Mouse (Mus musculus) midbrain, embryonic 12.5 days (tissue): ENCODE results near the gene Arhgap8. TPM values are rescaled to one million over a fixed set of nuclear protein-coding genes. Genes with fewer than 3 reads are reported as not detected.
"Not testable (repeated sequence)": the region's sequence is repeated elsewhere in the genome, so short reads cannot be mapped to it uniquely, and the experiment has no call there.

Experiments used
- ATAC-seq: fragments of 200-750 bp; cut with Nextera tagmentation; 2 replicates; pipeline ENCODE4 v1.8.0; 2017; ENCODE audit warnings: low read depth, moderate TSS enrichment, moderate library complexity; ENCODE audit not compliant: low FRiP score
- H3K27ac ChIP-seq: fragments of 300-500 bp; sonication (generic); replicated peaks from 2 replicates; pipeline ENCODE4 v1.5.1; 2016; ENCODE audit warnings: mild to moderate bottlenecking
- H3K27me3 ChIP-seq: fragments of 300-500 bp; sonication (generic); 2 replicates; pipeline ENCODE4 v1.6.1; 2016; ENCODE audit warnings: mild to moderate bottlenecking
- H3K36me3 ChIP-seq: fragments of 300-500 bp; sonication (generic); 2 replicates; pipeline ENCODE4 v1.6.1; 2016
- H3K4me1 ChIP-seq: fragments of 300-500 bp; sonication (generic); 2 replicates; pipeline ENCODE4 v1.6.1; 2016
- H3K4me2 ChIP-seq: fragments of 300-500 bp; sonication (generic); replicated peaks from 2 replicates; pipeline ENCODE4 v1.6.1; 2016; ENCODE audit warnings: mild to moderate bottlenecking, moderate library complexity
- H3K4me3 ChIP-seq: fragments of 300-500 bp; sonication (generic); 2 replicates; pipeline ENCODE4 v1.5.1; 2016; ENCODE audit warnings: mild to moderate bottlenecking
- H3K9ac ChIP-seq: fragments of 300-500 bp; sonication (generic); replicated peaks from 2 replicates; pipeline ENCODE4 v1.6.1; 2016; ENCODE audit warnings: mild to moderate bottlenecking, moderate library complexity
- H3K9me3 ChIP-seq: fragments of 300-500 bp; sonication (generic); 2 replicates; pipeline ENCODE4 v1.6.1; 2016; ENCODE audit warnings: mild to moderate bottlenecking
- WGBS: fragments of 180-500 bp; shearing (Covaris S2); methylation state at CpG from one replicate; pipeline ENCODE4 v1.1.7; 2016; 5-methylcytosine and 5-hydroxymethylcytosine counted together
- polyA plus RNA-seq: library from polyadenylated mRNA; unstranded; fragments of >200 nt; fragmentation: Nextera tagmentation; extraction: Ambion mirVana; gene quantifications from 2 replicates; pipeline ENCODE4 v1.2.1, GENCODE M21; 2016

Arhgap8 gene
- polyA plus RNA-seq, 1 experiment from 2014 or later = 1.4 TPM

- H3K9me3 ChIP-seq = no peaks in the 10 kb centered on the region
- no peak overlapping the region for H3K27ac ChIP-seq
- no peak overlapping the region for H3K9ac ChIP-seq
- no peak overlapping the region for H3K4me3 ChIP-seq
- H3K4me2 ChIP-seq = no peak overlapping the region
- H3K27me3 ChIP-seq = no peaks in the 10 kb centered on the region
- no peak for ATAC-seq
- H3K36me3 ChIP-seq = no peaks in the 10 kb centered on the region
- no peaks in the 10 kb centered on the region for H3K4me1 ChIP-seq
- WGBS = 25% methylated on average over 3 of the region's 3 CpGs
These were observed 23.5 kb downstream of the Arhgap8 start for GRCm38 (mm10) chr15:84743347-84743746.

GRCm38 (mm10) chr15:84744308-84744707 lies 24.5 kb downstream of the Arhgap8 start:
- no peak overlapping the region for H3K4me3 ChIP-seq
- no peaks in the 10 kb centered on the region for H3K27me3 ChIP-seq
- no peak overlapping the region for H3K27ac ChIP-seq
- H3K9me3 ChIP-seq = no peaks in the 10 kb centered on the region
- no peak overlapping the region for H3K9ac ChIP-seq
- WGBS = 19% methylated on average over 2 of the region's 2 CpGs
- H3K4me2 ChIP-seq = no peak overlapping the region
- no peaks in the 10 kb centered on the region for H3K4me1 ChIP-seq
- H3K36me3 ChIP-seq = no peaks in the 10 kb centered on the region
- no peak for ATAC-seq

- Histone ChIP-seq H3K27ac (no peak overlapping the region), H3K4me3 (no peak overlapping the region), H3K9me3 (no peaks in the 10 kb centered on the region), H3K27me3 (no peaks in the 10 kb centered on the region), H3K4me2 (no peak overlapping the region), H3K36me3 (no peaks in the 10 kb centered on the region), H3K9ac (no peak overlapping the region), H3K4me1 (no peaks in the 10 kb centered on the region)
- ATAC-seq = no peak
- WGBS = 91% methylated on average over 4 of the region's 4 CpGs
These were observed 26.0 kb downstream of the Arhgap8 start for GRCm38 (mm10) chr15:84745831-84746230.

- H3K4me3 ChIP-seq = no peak overlapping the region
These were observed 35.1 kb downstream of the Arhgap8 start for GRCm38 (mm10) chr15:84754987-84755386.

GRCm38 (mm10) chr15:84756426-84756825 lies 36.6 kb downstream of the Arhgap8 start:
- peaks cover 31% of the 10 kb centered on the region for H3K27me3 ChIP-seq
- H3K27ac ChIP-seq = peak overlapping the region; percentile 32; the same call in 1 of the 2 replicates
- no peak overlapping the region; the same call in 1 of the 2 replicates for H3K9ac ChIP-seq
- no peaks in the 10 kb centered on the region for H3K36me3 ChIP-seq
- WGBS = under 1% methylated on average over 22 of the region's 22 CpGs
- peak overlapping the region; percentile 67 for H3K4me2 ChIP-seq
- H3K4me3 ChIP-seq = peak overlapping the region; percentile 36
- ATAC-seq = peak; percentile 24; the same call in 1 of the 2 replicates
- H3K4me1 ChIP-seq = peaks cover 28% of the 10 kb centered on the region
- H3K9me3 ChIP-seq = no peaks in the 10 kb centered on the region

More at GRCm38 (mm10) chr15:84754987-84755386, 35.1 kb downstream of the Arhgap8 start:
- H3K27me3 ChIP-seq = peaks cover 31% of the 10 kb centered on the region
- H3K4me2 ChIP-seq = no peak overlapping the region
- WGBS = 14% methylated on average over 3 of the region's 3 CpGs
- ATAC-seq = peak; percentile 60
- peaks cover 28% of the 10 kb centered on the region for H3K4me1 ChIP-seq
- no peaks in the 10 kb centered on the region for H3K9me3 ChIP-seq
- H3K27ac ChIP-seq = no peak overlapping the region
- H3K9ac ChIP-seq = no peak overlapping the region
- no peaks in the 10 kb centered on the region for H3K36me3 ChIP-seq

GRCm38 (mm10) chr15:84758493-84758892 lies 38.6 kb downstream of the Arhgap8 start:
- no peak overlapping the region for H3K4me3 ChIP-seq
- 26% methylated on average over 4 of the region's 4 CpGs for WGBS
- H3K36me3 ChIP-seq = no peaks in the 10 kb centered on the region
- ATAC-seq = no peak
- no peak overlapping the region for H3K27ac ChIP-seq
- H3K4me2 ChIP-seq = no peak overlapping the region
- no peak overlapping the region for H3K9ac ChIP-seq
- peaks cover 31% of the 10 kb centered on the region for H3K27me3 ChIP-seq
- H3K9me3 ChIP-seq = no peaks in the 10 kb centered on the region
- H3K4me1 ChIP-seq = peaks cover 33% of the 10 kb centered on the region

GRCm38 (mm10) chr15:84762712-84763422 lies 43.0 kb downstream of the Arhgap8 start:
- H3K9me3 ChIP-seq = no peaks in the 10 kb centered on the region
- no peak overlapping the region for H3K4me2 ChIP-seq
- H3K9ac ChIP-seq = no peak overlapping the region
- ATAC-seq = peak; percentile 52; the same call in 1 of the 2 replicates
- H3K4me3 ChIP-seq = no peak overlapping the region
- 62% methylated on average over 8 of the region's 8 CpGs for WGBS
- peaks cover 16% of the 10 kb centered on the region; the same call in 1 of the 2 replicates for H3K4me1 ChIP-seq
- peak overlapping the region; percentile 35; the same call in 1 of the 2 replicates for H3K27ac ChIP-seq
- H3K27me3 ChIP-seq = peaks cover 11% of the 10 kb centered on the region
- no peaks in the 10 kb centered on the region for H3K36me3 ChIP-seq

- no peak for ATAC-seq
- no peak overlapping the region for H3K9ac ChIP-seq
- no peaks in the 10 kb centered on the region for H3K9me3 ChIP-seq
These were observed 43.6 kb downstream of the Arhgap8 start for GRCm38 (mm10) chr15:84763423-84763812.

GRCm38 (mm10) chr15:84766621-84767020 lies 46.8 kb downstream of the Arhgap8 start:
- 42% methylated on average over 10 of the region's 10 CpGs for WGBS
- no peaks in the 10 kb centered on the region for H3K9me3 ChIP-seq
- ATAC-seq = no peak
- H3K4me2 ChIP-seq = no peak overlapping the region
- no peak overlapping the region for H3K4me3 ChIP-seq
- 0 out of 2 replicates have a peak, but pooled peaks cover 8% of the 10 kb centered on the region for H3K27me3 ChIP-seq
- no peak overlapping the region for H3K9ac ChIP-seq
- H3K27ac ChIP-seq = no peak overlapping the region
- peaks cover 16% of the 10 kb centered on the region; the same call in 1 of the 2 replicates for H3K4me1 ChIP-seq
- H3K36me3 ChIP-seq = no peaks in the 10 kb centered on the region

More at GRCm38 (mm10) chr15:84763423-84763812, 43.6 kb downstream of the Arhgap8 start:
- H3K36me3 ChIP-seq = no peaks in the 10 kb centered on the region
- H3K4me2 ChIP-seq = no peak overlapping the region
- no peak overlapping the region for H3K4me3 ChIP-seq
- WGBS = 21% methylated on average over 7 of the region's 7 CpGs
- peak overlapping the region; percentile 35; the same call in 1 of the 2 replicates for H3K27ac ChIP-seq
- H3K4me1 ChIP-seq = peaks cover 16% of the 10 kb centered on the region; the same call in 1 of the 2 replicates
- H3K27me3 ChIP-seq = peaks cover 6% of the 10 kb centered on the region; the same call in 1 of the 2 replicates

- not testable (repeated sequence) for H3K27ac ChIP-seq, H3K9ac ChIP-seq, H3K4me1 ChIP-seq, H3K36me3 ChIP-seq, H3K4me3 ChIP-seq, ATAC-seq, H3K4me2 ChIP-seq, H3K27me3 ChIP-seq, H3K9me3 ChIP-seq
- 83% methylated on average over 4 of the region's 4 CpGs for WGBS
These were observed 48.7 kb downstream of the Arhgap8 start for GRCm38 (mm10) chr15:84768531-84768930.

- Histone ChIP-seq H3K27me3 (peaks cover 2% of the 10 kb centered on the region; the same call in 1 of the 2 replicates), H3K9me3 (no peaks in the 10 kb centered on the region), H3K4me1 (peaks cover 7% of the 10 kb centered on the region), H3K9ac (no peak overlapping the region), H3K4me2 (no peak overlapping the region), H3K27ac (no peak overlapping the region), H3K36me3 (no peaks in the 10 kb centered on the region), H3K4me3 (no peak overlapping the region)
- 78% methylated on average over 11 of the region's 11 CpGs for WGBS
- ATAC-seq = no peak
These were observed 49.9 kb downstream of the Arhgap8 start for GRCm38 (mm10) chr15:84769641-84770341.
